ENCODE assay signal across 9 mouse cellular contexts in genomic region chr15:37036481-37037156, GRCm38 (mm10). TPM values are rescaled to one million over a fixed set of nuclear protein-coding genes. Genes with fewer than 3 reads are reported as not detected.
DNase-seq lines count a peak whose midpoint lies in the region; ATAC-seq lines count a peak whose summit lies in the region.
"Had no signal": no experiment of that assay in that cellular context is flagged by ENCODE, and none has a peak within 500 bp of the region (broad histone marks: within the 10 kb centered on the region; RNA-seq: fewer than 3 reads in every experiment).

No protein-coding gene starts in this region.

- no peak overlapping the region for H3K27ac ChIP-seq in embryonic facial prominence, embryonic 14.5 days (replicated peaks; ENCODE audit: low read depth, low read length)

- no peak overlapping the region for H3K4me2 ChIP-seq in embryonic facial prominence, embryonic 14.5 days (ENCODE audit: low read depth, low read length)

- 35% methylated on average over 7 of the region's 7 CpGs for WGBS in embryonic facial prominence, embryonic 14.5 days

- DNase-seq in kidney, adult 11 months = peak; percentile 32
- DNase-seq in kidney, postnatal 4 days = no peak
- peak; percentile 32 for DNase-seq in Muller cell, postnatal 12 days (ENCODE audit: inconsistent ontology term)
- peak; percentile 43 for DNase-seq in embryonic facial prominence, embryonic 14.5 days (ENCODE audit: low spot score)
- peak; percentile 75 for DNase-seq in layer of hippocampus, adult 9-10 months (ENCODE audit: low spot score)
- DNase-seq in ovary, postnatal 10 days (ENCODE audit: low spot score) = no peak
- no peak for DNase-seq in adrenal gland, postnatal 36 days
- no peak for DNase-seq in cerebellum, postnatal 4 days (ENCODE audit: low spot score in 2 of 2)
- DNase-seq: cerebellum, adult 11-12 months had no signal

- no peaks in the 10 kb centered on the region for H3K9me3 ChIP-seq in embryonic facial prominence, embryonic 14.5 days (ENCODE audit: control insufficient read depth, low read length)

- H3K36me3 ChIP-seq in embryonic facial prominence, embryonic 14.5 days (ENCODE audit: control insufficient read depth, insufficient read depth, low read length) = no peaks in the 10 kb centered on the region

- no peak for ATAC-seq in embryonic facial prominence, embryonic 14.5 days (ENCODE audit: low read depth)

- H3K9ac ChIP-seq in embryonic facial prominence, embryonic 14.5 days (ENCODE audit: low read depth, low read length) = no peak overlapping the region

- H3K4me3 ChIP-seq in embryonic facial prominence, embryonic 14.5 days (ENCODE audit: low read depth, low read length) = no peak overlapping the region

- H3K4me1 ChIP-seq in embryonic facial prominence, embryonic 14.5 days (ENCODE audit: control insufficient read depth, insufficient read depth, low read length) = peaks cover 6% of the 10 kb centered on the region

- no peaks in the 10 kb centered on the region for H3K27me3 ChIP-seq in embryonic facial prominence, embryonic 14.5 days (replicated peaks; ENCODE audit: control insufficient read depth, insufficient read depth, low read length)

RNA-seq across cellular contexts. Expression of gene Zfp706, which starts 29.0 kb away (rescaled TPM):
- 379 and 391 TPM in 2 replicates for polyA plus RNA-seq in embryonic facial prominence, embryonic 14.5 days (2014; fragmentation: Nextera tagmentation; extraction: Ambion mirVana)
- total RNA-seq in adrenal gland, postnatal 36 days (2021) = 100 to 1,000 TPM; 203 to 216 TPM

Comparison
In these comparisons a context has a peak if more than half of its experiments do, and no peak if none do; other contexts are left out.
1. DNase-seq: peak in kidney, adult 11 months (single experiment), Muller cell, postnatal 12 days (single experiment), embryonic facial prominence, embryonic 14.5 days (single experiment) and layer of hippocampus, adult 9-10 months (single experiment); none in kidney, postnatal 4 days (0 of 2), ovary, postnatal 10 days (single experiment), adrenal gland, postnatal 36 days (0 of 2) and cerebellum, postnatal 4 days (0 of 2).